Mouse (Mus musculus): ENCODE measurements at regions not wholly inside any gene's neighbourhood (a gene's known extent, or its start where the extent isn't known, plus 50 kb on each side); places are given as distances from the start of the nearest gene placed in this dataset.

GRCm38 (mm10) chr10:126748696-126749466, 152.3 kb downstream of the Atp23 start:
- in situ Hi-C loops (cut with MboI, MseI), result no loop called here

- in situ Hi-C loops (cut with MboI, MseI), result no loop called here
Observed at GRCm38 (mm10) chr10:126734661-126735060, 166.5 kb downstream of the Atp23 start.

DNA sequence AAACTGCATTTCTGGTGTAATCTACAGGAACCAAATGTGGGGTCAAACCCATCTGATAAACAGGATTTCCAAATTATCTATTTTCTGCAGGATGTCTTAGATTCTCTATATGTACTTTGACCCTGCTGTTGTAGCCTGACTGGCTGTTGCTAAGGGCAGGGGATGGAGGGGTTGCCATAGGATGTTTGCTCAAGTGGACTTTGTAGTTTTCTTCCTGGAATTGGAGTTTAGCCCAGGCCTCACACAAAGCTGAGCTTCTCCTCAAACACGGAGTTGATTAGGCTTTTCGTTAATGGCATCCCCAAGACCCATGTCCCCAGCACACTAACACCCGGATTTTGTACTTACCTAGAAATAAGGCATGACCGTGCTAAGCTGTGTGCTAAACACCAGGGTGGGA, 173.3 kb downstream of the Atp23 start:
- in situ Hi-C loops (cut with MboI, MseI), result no loop called here

- in situ Hi-C loops (cut with MboI, MseI), result no loop called here
Observed at GRCm38 (mm10) chr10:126717961-126718360, 183.2 kb downstream of the Atp23 start.

DNA sequence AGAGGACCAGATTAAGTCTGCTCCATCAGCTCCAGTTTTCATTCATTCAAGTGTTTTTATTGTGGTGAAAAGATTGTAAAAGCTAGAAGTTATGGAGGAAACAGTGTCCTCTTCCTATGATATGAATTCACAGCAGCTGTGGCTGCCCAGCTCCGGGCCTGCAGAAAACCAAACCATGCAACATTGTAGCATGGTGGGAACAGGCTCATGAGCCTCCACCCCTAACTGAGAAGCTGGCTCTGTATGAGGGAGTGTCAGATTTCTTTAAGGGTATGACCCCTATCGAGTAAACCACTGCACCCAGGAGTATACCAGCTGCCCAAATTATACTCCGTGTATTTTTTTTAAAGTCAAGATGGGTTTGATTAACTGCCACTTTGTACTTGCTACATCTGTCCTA, 189.4 kb downstream of the Atp23 start:
- in situ Hi-C loops (cut with MboI, MseI), result no loop called here

- in situ Hi-C loops (cut with MboI, MseI), result no loop called here
Observed at GRCm38 (mm10) chr10:126709219-126709917, 191.8 kb downstream of the Atp23 start.

DNA sequence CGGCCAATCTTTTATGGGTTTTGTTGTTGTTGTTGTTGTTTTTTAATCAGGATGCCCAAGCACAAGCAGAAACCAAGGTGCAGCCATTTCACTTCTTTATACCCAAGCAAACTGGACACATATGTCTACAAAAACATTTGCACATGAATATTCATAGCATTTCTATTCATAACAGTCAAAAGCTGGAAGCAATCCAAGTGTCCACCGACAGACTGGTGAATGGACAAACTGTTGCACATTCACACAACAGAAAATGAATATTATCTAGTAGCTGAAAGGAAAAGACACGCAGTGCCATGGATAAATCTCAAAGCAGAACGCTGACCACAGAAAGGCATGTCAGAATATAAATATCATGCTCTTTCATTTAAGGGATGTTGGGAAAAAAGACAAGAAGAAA, 192.4 kb downstream of the Atp23 start:
- in situ Hi-C loops (cut with MboI, MseI), result no loop called here

GRCm38 (mm10) chr10:126708215-126708614, 192.9 kb downstream of the Atp23 start:
- in situ Hi-C loops (cut with MboI, MseI), result no loop called here

GRCm38 (mm10) chr10:126697086-126697485, 204.1 kb downstream of the Atp23 start:
- in situ Hi-C loops (cut with MboI, MseI), result no loop called here

DNA sequence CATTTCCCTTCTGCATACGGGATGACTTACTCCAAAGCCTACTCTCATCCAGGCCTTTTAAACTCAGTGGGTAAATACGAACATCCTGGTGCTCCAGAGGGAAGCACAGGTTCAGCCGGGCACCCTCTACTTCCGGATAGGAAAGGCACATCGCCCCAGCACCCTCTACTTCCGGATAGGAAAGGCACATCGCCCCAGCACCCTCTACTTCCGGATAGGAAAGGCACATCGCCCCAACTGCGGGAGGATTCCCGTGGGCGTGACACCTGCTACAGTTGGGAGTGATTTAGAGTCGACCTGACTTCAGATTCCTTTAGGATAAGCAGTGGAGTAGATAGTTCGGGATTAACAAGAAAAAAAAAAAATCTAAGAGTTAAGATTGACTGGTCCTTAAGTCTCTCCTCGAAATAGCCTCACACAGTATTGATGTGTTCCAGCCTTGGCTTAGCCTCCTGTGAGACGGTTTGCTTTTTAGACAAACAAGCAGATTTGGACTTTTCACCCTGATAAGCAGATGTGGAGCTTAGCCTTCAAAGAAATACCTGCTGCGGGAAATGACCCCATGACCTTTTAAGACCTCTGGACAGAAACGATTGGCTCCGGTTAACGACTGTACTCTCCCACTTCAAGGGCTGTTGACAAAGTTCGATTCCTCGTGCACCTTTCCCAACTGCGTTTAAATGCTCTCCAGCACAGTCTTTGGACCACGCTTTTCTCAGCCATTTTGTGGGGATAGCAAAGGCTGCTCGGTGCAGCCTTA, 210.1 kb downstream of the Atp23 start:
- in situ Hi-C loops (cut with MboI, MseI), result no loop called here

- in situ Hi-C loops (cut with MboI, MseI), result no loop called here
Observed at GRCm38 (mm10) chr10:126680275-126681184, 220.6 kb downstream of the Atp23 start.

GRCm38 (mm10) chr10:126679224-126680120, 221.7 kb downstream of the Atp23 start:
- in situ Hi-C loops (cut with MboI, MseI), result no loop called here

GRCm38 (mm10) chr10:126673437-126673836, 227.7 kb downstream of the Atp23 start:
- in situ Hi-C loops (cut with MboI, MseI), result no loop called here

DNA sequence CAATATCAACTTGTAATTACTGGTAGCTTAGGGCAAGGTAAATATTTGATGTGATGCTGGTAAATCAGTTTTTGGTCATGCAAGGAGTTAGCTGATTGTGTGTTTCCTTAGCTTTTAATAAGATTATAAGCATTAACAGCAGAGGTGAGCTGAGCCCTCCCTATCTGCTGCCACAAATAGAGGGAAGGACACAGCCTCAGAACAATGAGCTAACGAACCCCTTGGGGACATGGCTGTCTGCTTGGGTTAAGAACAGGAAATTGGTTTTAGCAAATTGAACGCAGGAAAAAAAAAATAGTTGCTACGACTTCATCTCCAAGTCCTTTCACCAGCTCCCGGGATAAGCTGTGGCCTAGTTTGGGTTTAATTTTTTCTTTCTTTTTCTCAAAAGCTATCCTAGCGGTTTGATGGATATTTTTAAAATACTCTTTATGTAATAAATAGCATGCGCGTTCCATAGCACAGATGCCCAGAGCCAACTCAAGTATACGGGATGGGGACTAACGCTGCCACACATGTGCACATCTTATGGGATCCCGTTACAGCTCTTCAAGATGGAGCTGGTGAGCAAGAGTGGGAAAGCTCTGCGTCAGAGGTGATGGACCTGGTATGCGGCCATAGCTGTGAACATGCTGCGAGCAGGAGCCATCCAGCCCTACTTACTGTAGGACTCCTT, 236.6 kb downstream of the Atp23 start:
- in situ Hi-C loops (cut with MboI, MseI), result no loop called here

- in situ Hi-C loops (cut with MboI, MseI), result no loop called here
Observed at GRCm38 (mm10) chr10:126663461-126664013, 237.6 kb downstream of the Atp23 start.

DNA sequence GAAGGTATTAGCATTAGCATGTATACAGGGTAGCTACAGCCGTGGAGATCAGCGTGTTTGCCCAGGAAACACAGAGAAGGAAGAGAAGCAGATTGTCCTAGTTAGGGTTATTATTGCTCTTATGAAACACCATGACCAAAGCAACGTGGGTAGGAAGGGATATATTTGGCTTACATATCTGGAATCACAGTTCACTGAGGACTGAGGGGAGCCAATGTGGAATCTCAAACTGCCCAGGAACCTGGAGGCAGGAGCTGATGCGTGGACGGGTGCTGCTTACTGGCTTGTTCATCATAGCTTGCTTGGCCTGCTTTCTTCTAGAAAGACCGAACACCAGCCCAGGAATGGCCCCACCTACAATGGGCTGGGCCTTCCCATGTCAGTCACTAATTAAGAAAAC, 238.4 kb downstream of the Atp23 start:
- in situ Hi-C loops (cut with MboI, MseI), result no loop called here

DNA sequence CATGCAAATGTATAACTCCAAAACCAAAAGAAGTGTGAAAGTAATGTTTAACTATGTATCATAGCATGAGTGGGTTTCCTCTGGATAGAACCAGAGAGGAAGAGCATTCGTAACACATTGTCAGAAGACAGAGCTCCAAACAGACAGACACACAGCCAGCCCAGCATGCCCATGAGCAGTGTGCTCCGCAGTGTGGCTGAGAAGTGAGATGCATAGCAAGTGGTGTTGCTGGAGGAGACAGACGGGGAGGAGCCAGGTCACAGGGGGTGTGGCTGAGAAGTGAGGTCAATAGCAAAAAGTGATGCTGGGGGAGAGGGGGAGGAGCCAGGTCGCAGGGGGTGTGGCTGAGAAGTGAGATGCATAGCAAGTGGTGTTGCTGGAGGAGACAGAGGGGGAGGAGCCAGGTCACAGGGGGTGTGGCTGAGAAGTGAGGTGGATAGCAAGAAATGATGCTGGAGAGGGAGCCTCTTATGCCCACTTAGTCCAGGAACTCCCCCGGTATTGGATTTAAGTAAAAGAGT, 240.0 kb downstream of the Atp23 start:
- in situ Hi-C loops (cut with MboI, MseI), result no loop called here

DNA sequence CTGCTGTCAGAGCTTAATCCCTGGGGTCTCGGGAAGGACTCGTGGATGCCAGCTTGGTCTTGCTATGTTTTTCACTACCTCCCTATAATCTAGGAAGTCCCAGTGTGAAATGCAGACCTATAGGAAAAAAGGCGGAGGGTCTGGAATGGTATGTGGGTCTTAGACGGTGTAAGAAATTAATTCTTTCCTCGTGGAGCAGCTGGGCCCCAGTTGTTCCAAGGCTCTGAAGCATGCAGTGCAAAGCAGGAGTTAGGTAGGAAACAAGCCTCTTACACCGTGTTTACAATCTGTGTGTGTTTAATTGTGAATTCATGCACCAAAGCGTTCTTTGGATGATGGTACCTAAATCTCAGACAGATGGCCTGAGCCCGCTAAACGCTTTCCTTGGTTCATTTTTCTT, 241.1 kb downstream of the Atp23 start:
- in situ Hi-C loops (cut with MboI, MseI), result no loop called here

DNA sequence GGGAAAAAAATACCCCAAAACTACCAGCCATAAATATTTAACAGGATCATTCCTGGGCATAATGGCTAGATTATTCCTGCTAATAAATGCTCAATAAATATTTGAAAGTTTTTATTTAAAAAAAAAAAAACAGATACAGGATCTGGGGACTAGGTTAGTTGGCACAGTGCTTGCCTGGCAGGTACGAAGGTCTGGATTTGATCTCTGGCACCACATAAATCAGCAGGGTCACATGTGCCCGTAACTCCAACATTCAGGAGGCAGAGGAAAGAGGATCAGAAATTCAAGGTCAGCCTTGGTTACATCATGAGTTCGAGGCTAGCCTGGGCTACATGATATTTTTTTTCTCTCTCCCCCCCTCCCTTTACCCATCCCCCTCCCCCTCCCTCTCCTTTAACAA, 248.5 kb downstream of the Atp23 start:
- in situ Hi-C loops (cut with MboI, MseI), result no loop called here
